Mouse (Mus musculus): ENCODE data around the gene Epm2aip1.

GRCm38 (mm10) chr9:111275156-111275555 is 3.4 kb downstream of the Epm2aip1 start:
- TF ChIP-seq CTCF (IDR thresholded peaks at IDR 0.05; ENCODE audit: low read depth, low read length) (no peak), POLR2A (IDR thresholded peaks at IDR 0.05; ENCODE audit: insufficient read depth, low read length) (no peak), EP300 (IDR thresholded peaks at IDR 0.05; ENCODE audit: insufficient read depth, low read depth, low read length) (no peak)

Data from ES-Bruce4 (cell line).